Mouse (Mus musculus) heart, embryonic 14.5 days (tissue): ENCODE measurements at regions not wholly inside any gene's neighbourhood (a gene's known extent, or its start where the extent isn't known, plus 50 kb on each side); places are given as distances from the start of the nearest gene placed in this dataset.
A peak's percentile ranks its signal among the peaks of the same experiment; 100 is the strongest.

Source experiments
- ATAC-seq: fragments of 200-750 bp; cut with Nextera tagmentation; 2 replicates; pipeline ENCODE4 v1.8.0; 2017; ENCODE audit warnings: low read depth, moderate TSS enrichment; ENCODE audit not compliant: insufficient number of reproducible peaks, insufficient read depth, low FRiP score
- H3K27ac ChIP-seq, 2 experiments: fragments of 200-500 bp in 1 of 2; fragments of 300-500 bp in 1 of 2; sonication (generic) in 1 of 2; replicated peaks in 1 of 2; 2 replicates each; pipeline ENCODE4 v1.5.1; 2012 to 2014; ENCODE audit warnings: low read depth in 2 of 2, low read length in 2 of 2, control low read depth in 1 of 2, mild to moderate bottlenecking in 1 of 2, mixed read lengths in 1 of 2; ENCODE audit not compliant: control insufficient read depth in 1 of 2, insufficient read depth in 1 of 2
- H3K27me3 ChIP-seq: fragments of 300-500 bp; sonication (generic); 2 replicates; pipeline ENCODE4 v1.6.1; 2014; ENCODE audit warnings: mild to moderate bottlenecking, low read length, control low read depth; ENCODE audit not compliant: control insufficient read depth, insufficient read depth
- H3K36me3 ChIP-seq: fragments of 300-500 bp; sonication (generic); 2 replicates; pipeline ENCODE4 v1.6.1; 2014; ENCODE audit warnings: mild to moderate bottlenecking, control low read depth, low read length, mixed read lengths; ENCODE audit not compliant: control insufficient read depth, insufficient read depth
- H3K4me1 ChIP-seq, 2 experiments: fragments of 200-500 bp in 1 of 2; fragments of 300-500 bp in 1 of 2; sonication (generic) in 1 of 2; 2 replicates each; pipeline ENCODE4 v1.6.1; 2012 to 2014; ENCODE audit warnings: low read length in 2 of 2, control low read depth in 1 of 2, mixed read lengths in 1 of 2; ENCODE audit not compliant: control insufficient read depth in 2 of 2, insufficient read depth in 2 of 2
- H3K4me2 ChIP-seq: fragments of 300-500 bp; sonication (generic); 2 replicates; pipeline ENCODE4 v1.6.1; 2014; ENCODE audit warnings: mild to moderate bottlenecking, low read length
- H3K4me3 ChIP-seq, 2 experiments: fragments of 200-500 bp in 1 of 2; fragments of 300-500 bp in 1 of 2; sonication (generic) in 1 of 2; 2 replicates each; pipeline ENCODE4 v1.5.1; 2012 to 2014; ENCODE audit warnings: low read length in 2 of 2, mild to moderate bottlenecking in 2 of 2, control low read depth in 1 of 2, low read depth in 1 of 2, moderate library complexity in 1 of 2; ENCODE audit not compliant: control insufficient read depth in 1 of 2, insufficient read depth in 1 of 2
- H3K9ac ChIP-seq: fragments of 300-500 bp; sonication (generic); 2 replicates; pipeline ENCODE4 v1.6.1; 2014; ENCODE audit warnings: mild to moderate bottlenecking, low read length
- H3K9me3 ChIP-seq: fragments of 300-500 bp; sonication (generic); 2 replicates; pipeline ENCODE4 v1.6.1; 2016; ENCODE audit warnings: low read length, control low read depth; ENCODE audit not compliant: control insufficient read depth
- WGBS: fragments of 180-500 bp; shearing (Covaris S2); extraction: QIAGEN DNeasy Blood & Tissue Kit; methylation state at CpG from one replicate; pipeline ENCODE4 v1.1.7; 2014; 5-methylcytosine and 5-hydroxymethylcytosine counted together

- no peak overlapping the region for H3K4me3 ChIP-seq
- no peaks in the 10 kb centered on the region for H3K27me3 ChIP-seq
- 88% methylated on average over 5 of the region's 5 CpGs for WGBS
- H3K4me1 ChIP-seq: peaks cover 6% of the 10 kb centered on the region in 2 experiments; a peak in 3 of 4 replicates
- H3K27ac ChIP-seq: no peak overlapping the region
- H3K36me3 ChIP-seq: no peaks in the 10 kb centered on the region
- no peak overlapping the region for H3K4me2 ChIP-seq
- no peaks in the 10 kb centered on the region for H3K9me3 ChIP-seq
- no peak overlapping the region for H3K9ac ChIP-seq
- ATAC-seq: no peak
Observed at GRCm38 (mm10) chr15:62166786-62167185, 1244.0 kb upstream of the A1bg start.

- ATAC-seq: no peak
- Histone ChIP-seq H3K4me2 (no peak overlapping the region), H3K4me3 (no peak overlapping the region), H3K9ac (no peak overlapping the region), H3K4me1 (peaks cover 7 to 14% of the 10 kb centered on the region in 2 experiments; a peak in 3 of 4 replicates), H3K27me3 (no peaks in the 10 kb centered on the region), H3K9me3 (no peaks in the 10 kb centered on the region), H3K27ac (no peak overlapping the region), H3K36me3 (no peaks in the 10 kb centered on the region)
- WGBS: 90% methylated on average over 10 of the region's 10 CpGs
Observed at GRCm38 (mm10) chr15:62165826-62166500, 1243.2 kb upstream of the A1bg start.

- no peaks in the 10 kb centered on the region for H3K9me3 ChIP-seq
- peaks cover 7 to 14% of the 10 kb centered on the region in 2 experiments; a peak in 3 of 4 replicates for H3K4me1 ChIP-seq
- H3K36me3 ChIP-seq: no peaks in the 10 kb centered on the region
- no peak for ATAC-seq
- H3K9ac ChIP-seq: no peak overlapping the region
- no peak overlapping the region for H3K4me3 ChIP-seq
- no peak overlapping the region for H3K27ac ChIP-seq
- 95% methylated on average over 9 of the region's 9 CpGs for WGBS
- H3K4me2 ChIP-seq: no peak overlapping the region
- no peaks in the 10 kb centered on the region for H3K27me3 ChIP-seq
Observed at GRCm38 (mm10) chr15:62164766-62165410, 1242.1 kb upstream of the A1bg start.

- Histone ChIP-seq H3K36me3 (no peaks in the 10 kb centered on the region), H3K9ac (no peak overlapping the region), H3K4me1 (peaks cover 7 to 14% of the 10 kb centered on the region in 2 experiments; a peak in 3 of 4 replicates), H3K27me3 (no peaks in the 10 kb centered on the region), H3K4me2 (no peak overlapping the region), H3K9me3 (no peaks in the 10 kb centered on the region), H3K27ac (no peak overlapping the region), H3K4me3 (no peak overlapping the region)
- ATAC-seq: no peak
- 70% methylated on average over 5 of the region's 5 CpGs for WGBS
Observed at GRCm38 (mm10) chr15:62163203-62163602, 1240.4 kb upstream of the A1bg start.

GRCm38 (mm10) chr15:62162648-62163194 is 1239.9 kb upstream of the A1bg start:
- Histone ChIP-seq H3K9ac (no peak overlapping the region; the same call in 1 of the 2 replicates), H3K27me3 (no peaks in the 10 kb centered on the region), H3K36me3 (no peaks in the 10 kb centered on the region), H3K4me2 (0 out of 2 replicates have a peak overlapping the region, but pooled peaks have one; percentile 41), H3K4me1 (peaks cover 7 to 14% of the 10 kb centered on the region in 2 experiments; a peak in 3 of 4 replicates), H3K4me3 (no peak overlapping the region), H3K27ac (peak overlapping the region in 1 of 2 experiments; percentile 49; a peak in 1 of 4 replicates), H3K9me3 (no peaks in the 10 kb centered on the region)
- 72% methylated on average over 4 of the region's 4 CpGs for WGBS
- ATAC-seq: no peak

- ATAC-seq: no peak
- WGBS: 27% methylated on average over 8 of the region's 8 CpGs
- H3K9me3 ChIP-seq: no peaks in the 10 kb centered on the region
- no peak overlapping the region for H3K4me3 ChIP-seq
- peak overlapping the region; percentile 41 for H3K4me2 ChIP-seq
- peak overlapping the region; percentile 5; the same call in 1 of the 2 replicates for H3K9ac ChIP-seq
- no peaks in the 10 kb centered on the region for H3K27me3 ChIP-seq
- peaks cover 7 to 14% of the 10 kb centered on the region in 2 experiments; a peak in 3 of 4 replicates for H3K4me1 ChIP-seq
- peak overlapping the region; percentile 49 to 55 for H3K27ac ChIP-seq
- no peaks in the 10 kb centered on the region for H3K36me3 ChIP-seq
Observed at GRCm38 (mm10) chr15:62161975-62162647, 1239.3 kb upstream of the A1bg start.

GRCm38 (mm10) chr15:62161061-62161460 is 1238.2 kb upstream of the A1bg start:
- no peaks in the 10 kb centered on the region for H3K9me3 ChIP-seq
- H3K36me3 ChIP-seq: no peaks in the 10 kb centered on the region
- H3K4me2 ChIP-seq: no peak overlapping the region
- no peak overlapping the region for H3K4me3 ChIP-seq
- no peak overlapping the region for H3K9ac ChIP-seq
- peaks cover 7 to 14% of the 10 kb centered on the region in 2 experiments; a peak in 3 of 4 replicates for H3K4me1 ChIP-seq
- 86% methylated on average over 8 of the region's 8 CpGs for WGBS
- no peak overlapping the region for H3K27ac ChIP-seq
- ATAC-seq: no peak
- no peaks in the 10 kb centered on the region for H3K27me3 ChIP-seq
